Mouse (Mus musculus) lung, adult 2 months (tissue): Measurements from ENCODE around the gene Adamts1.

Experiments used
- CTCF ChIP-seq: fragments of 200-500 bp; IDR thresholded peaks from 2 replicates; pipeline ENCODE4 v1.5.1; 2011; ENCODE audit warnings: mild to moderate bottlenecking, low read length, control low read depth; ENCODE audit not compliant: insufficient read depth
- POLR2A ChIP-seq: fragments of 200-500 bp; IDR thresholded peaks from 2 replicates; pipeline ENCODE4 v1.6.1; 2011; ENCODE audit warnings: low read depth, mild to moderate bottlenecking, control low read depth, low read length, borderline replicate concordance; ENCODE audit errors: extremely low read depth

- TF ChIP-seq CTCF (no peak), POLR2A (no peak)
Observed at GRCm38 (mm10) chr16:85800691-85801090, 2.2 kb downstream of the Adamts1 start.
